22 mouse cellular contexts compared by ENCODE assay signal in genomic region chr12:86071432-86071831, GRCm38 (mm10). TPM values are rescaled to one million over a fixed set of nuclear protein-coding genes. Genes with fewer than 3 reads are reported as not detected.
DNase-seq lines count a peak whose midpoint lies in the region; ATAC-seq and TF ChIP-seq lines count a peak whose summit lies in the region.
"Had no signal": no experiment of that assay in that cellular context is flagged by ENCODE, and none has a peak within 500 bp of the region (broad histone marks: within the 10 kb centered on the region; RNA-seq: fewer than 3 reads in every experiment).

No protein-coding gene starts in this region.

- H3K4me1 ChIP-seq in hindbrain, postnatal 0 days (ENCODE audit: insufficient read depth, low read length): peaks cover 9% of the 10 kb centered on the region; the same call in 1 of the 2 replicates
- H3K4me1 ChIP-seq in hindbrain, embryonic 11.5 days (replicated peaks; ENCODE audit: control insufficient read depth, insufficient read depth, low read length): no peaks in the 10 kb centered on the region
- H3K4me1 ChIP-seq in forebrain, embryonic 14.5 days (ENCODE audit: control insufficient read depth, insufficient read depth, low read length): peaks cover 5% of the 10 kb centered on the region; the same call in 1 of the 2 replicates
- H3K4me1 ChIP-seq in embryonic facial prominence, embryonic 10.5 days: peaks cover 20% of the 10 kb centered on the region

- TF ChIP-seq POLR2A in myocyte (IDR thresholded peaks at IDR 0.05; ENCODE audit: insufficient read length, low read depth): no peak

- H3K79me2 ChIP-seq in myocyte (ENCODE audit: control insufficient read depth, insufficient read depth): peaks cover 60% of the 10 kb centered on the region

- H3K4me3 ChIP-seq in hindbrain, postnatal 0 days (ENCODE audit: low read length): no peak overlapping the region
- H3K4me3 ChIP-seq in hindbrain, embryonic 11.5 days (ENCODE audit: low read depth, low read length): no peak overlapping the region
- no peak overlapping the region for H3K4me3 ChIP-seq in forebrain, embryonic 14.5 days (ENCODE audit: low read depth, low read length)
- H3K4me3 ChIP-seq in myocyte: no peak overlapping the region
- no peak overlapping the region for H3K4me3 ChIP-seq in embryonic facial prominence, embryonic 10.5 days
- H3K4me3 ChIP-seq: embryonic facial prominence, embryonic 12.5 days; erythroblast, embryonic 14.5 days; heart, embryonic 15.5 days had no signal

- WGBS in hindbrain, postnatal 0 days: 39% methylated on average over 6 of the region's 6 CpGs
- WGBS in hindbrain, embryonic 11.5 days: 86% methylated on average over 6 of the region's 6 CpGs
- WGBS in forebrain, embryonic 14.5 days: 16% methylated on average over 6 of the region's 6 CpGs
- 90% methylated on average over 6 of the region's 6 CpGs for WGBS in embryonic facial prominence, embryonic 10.5 days

- H3K4me2 ChIP-seq in hindbrain, postnatal 0 days (ENCODE audit: low read depth, low read length): no peak overlapping the region
- no peak overlapping the region for H3K4me2 ChIP-seq in hindbrain, embryonic 11.5 days (replicated peaks; ENCODE audit: low read depth, low read length)
- H3K4me2 ChIP-seq in forebrain, embryonic 14.5 days (ENCODE audit: low read length): no peak overlapping the region
- peak overlapping the region; percentile 13 for H3K4me2 ChIP-seq in myocyte (ENCODE audit: low read depth)
- H3K4me2 ChIP-seq: embryonic facial prominence, embryonic 12.5 days; heart, embryonic 15.5 days had no signal

- DNase-seq in hindbrain, postnatal 0 days (ENCODE audit: low spot score): peak; percentile 22
- DNase-seq in hindbrain, embryonic 11.5 days (ENCODE audit: low spot score): no peak
- DNase-seq in brain, adult 2 months (ENCODE audit: low read depth, low spot score): peak; percentile 72
- DNase-seq in forebrain, embryonic 14.5 days (ENCODE audit: low spot score): peak; percentile 93
- no peak for DNase-seq in embryonic facial prominence, embryonic 10.5 days (ENCODE audit: low spot score)
- no peak for DNase-seq in adipocyte (ENCODE audit: low spot score)
- DNase-seq: cerebellum, adult 9-11 months; gastrocnemius, postnatal 36 days; heart, postnatal 4 days; kidney, adult 2 months; kidney, postnatal 10 days; left cerebral cortex, postnatal 4 days; liver, postnatal 0 days; lung, postnatal 10 days; thymus, postnatal 36 days had no signal

- no peak overlapping the region for H3K9ac ChIP-seq in hindbrain, postnatal 0 days (replicated peaks; ENCODE audit: low read length)
- no peak overlapping the region for H3K9ac ChIP-seq in hindbrain, embryonic 11.5 days (ENCODE audit: low read depth, low read length)
- no peak overlapping the region for H3K9ac ChIP-seq in forebrain, embryonic 14.5 days (ENCODE audit: low read length)
- H3K9ac ChIP-seq: embryonic facial prominence, embryonic 12.5 days; heart, embryonic 15.5 days; liver, postnatal 0 days had no signal

- ATAC-seq in hindbrain, postnatal 0 days: no peak
- ATAC-seq in hindbrain, embryonic 11.5 days (ENCODE audit: low FRiP score): no peak
- ATAC-seq in forebrain, embryonic 14.5 days: peak; percentile 94
- ATAC-seq: liver, postnatal 0 days; midbrain, embryonic 16.5 days had no signal

- no peaks in the 10 kb centered on the region for H3K36me3 ChIP-seq in hindbrain, postnatal 0 days (ENCODE audit: insufficient read depth, low read length)
- H3K36me3 ChIP-seq in hindbrain, embryonic 11.5 days (ENCODE audit: control insufficient read depth, insufficient read depth, low read length): no peaks in the 10 kb centered on the region
- H3K36me3 ChIP-seq in forebrain, embryonic 14.5 days (ENCODE audit: control insufficient read depth, insufficient read depth, low read length): no peaks in the 10 kb centered on the region
- peaks cover 24% of the 10 kb centered on the region for H3K36me3 ChIP-seq in myocyte (ENCODE audit: control insufficient read depth, insufficient read depth)
- peaks cover 27% of the 10 kb centered on the region for H3K36me3 ChIP-seq in embryonic facial prominence, embryonic 10.5 days (replicated peaks)

- no peaks in the 10 kb centered on the region for H3K9me3 ChIP-seq in hindbrain, postnatal 0 days (ENCODE audit: low read length)
- H3K9me3 ChIP-seq in hindbrain, embryonic 11.5 days (ENCODE audit: control insufficient read depth, low read length): no peaks in the 10 kb centered on the region
- H3K9me3 ChIP-seq in forebrain, embryonic 14.5 days (replicated peaks; ENCODE audit: control insufficient read depth, low read length): no peaks in the 10 kb centered on the region
- H3K9me3 ChIP-seq in embryonic facial prominence, embryonic 10.5 days: no peaks in the 10 kb centered on the region
- H3K9me3 ChIP-seq: embryonic facial prominence, embryonic 12.5 days; heart, embryonic 15.5 days had no signal

- no peaks in the 10 kb centered on the region for H3K27me3 ChIP-seq in hindbrain, postnatal 0 days (ENCODE audit: insufficient read depth, low read length)
- H3K27me3 ChIP-seq in hindbrain, embryonic 11.5 days (ENCODE audit: control insufficient read depth, insufficient read depth, low read length): 0 out of 2 replicates have a peak, but pooled peaks cover 2% of the 10 kb centered on the region
- H3K27me3 ChIP-seq in forebrain, embryonic 14.5 days (replicated peaks; ENCODE audit: control insufficient read depth, insufficient read depth, low read length): no peaks in the 10 kb centered on the region
- H3K27me3 ChIP-seq in myocyte (ENCODE audit: control insufficient read depth, insufficient read depth, insufficient read length): no peaks in the 10 kb centered on the region
- H3K27me3 ChIP-seq in embryonic facial prominence, embryonic 10.5 days (replicated peaks; ENCODE audit: low read depth, poor library complexity, severe bottlenecking): peaks cover 18% of the 10 kb centered on the region
- H3K27me3 ChIP-seq: CH12.LX; embryonic facial prominence, embryonic 12.5 days; heart, embryonic 15.5 days had no signal

- H3ac ChIP-seq in myocyte (ENCODE audit: control insufficient read depth, insufficient read length): no peak overlapping the region

- no peak for TF ChIP-seq CTCF in hindbrain, postnatal 0 days (IDR thresholded peaks at IDR 0.05; ENCODE audit: low read depth)

- H3K27ac ChIP-seq in hindbrain, postnatal 0 days: no peak overlapping the region
- H3K27ac ChIP-seq in hindbrain, embryonic 11.5 days (ENCODE audit: low read depth, low read length): no peak overlapping the region
- peak overlapping the region; percentile 34; the same call in 1 of the 2 replicates for H3K27ac ChIP-seq in forebrain, embryonic 14.5 days (ENCODE audit: low read depth, low read length)
- no peak overlapping the region for H3K27ac ChIP-seq in embryonic facial prominence, embryonic 10.5 days (replicated peaks)
- H3K27ac ChIP-seq: embryonic facial prominence, embryonic 12.5 days; heart, embryonic 15.5 days had no signal

TF ChIP-seq in myocyte, 11 proteins besides CTCF, POLR2A, EP300 and RAD21:
- TF ChIP-seq CEBPB (IDR thresholded peaks at IDR 0.05; ENCODE audit: insufficient read depth, poor library complexity, severe bottlenecking) (no peak), TCF12 (IDR thresholded peaks at IDR 0.05; ENCODE audit: insufficient read depth, poor library complexity, severe bottlenecking) (no peak), MYOG (IDR thresholded peaks at IDR 0.05; ENCODE audit: control insufficient read depth in 1 of 3, insufficient read depth in 1 of 3, insufficient read length in 2 of 3, low read depth in 2 of 3) (no peak), MYOD1 (IDR thresholded peaks at IDR 0.05; ENCODE audit: control insufficient read depth in 1 of 3, insufficient read length in 2 of 3, low read depth in 2 of 3) (no peak), E2F4 (IDR thresholded peaks at IDR 0.05; ENCODE audit: insufficient read depth) (no peak), SRF (IDR thresholded peaks at IDR 0.05; ENCODE audit: control insufficient read depth, insufficient read length, low read depth) (no peak), REST (IDR thresholded peaks at IDR 0.05; ENCODE audit: insufficient read depth, insufficient read length) (no peak), TCF3 (IDR thresholded peaks at IDR 0.05; ENCODE audit: insufficient read length, low read depth) (no peak)
TF ChIP-seq in myocyte: peak in this region for 0.

RNA-seq across cellular contexts. Expression of gene Tgfb3, which starts 7.4 kb away (rescaled TPM):
- 4.0 and 5.9 TPM in 2 replicates for total RNA-seq in hindbrain, postnatal 0 days (2014; rRNA removed)
- 4.4 and 4.5 TPM in 2 replicates for polyA plus RNA-seq in hindbrain, postnatal 0 days (2015; fragmentation: Nextera tagmentation; extraction: Ambion mirVana)
- polyA plus RNA-seq in hindbrain, embryonic 11.5 days (2014; fragmentation: Nextera tagmentation; extraction: Ambion mirVana): 5.7 and 6.0 TPM in 2 replicates
- 4.0 and 5.1 TPM in 2 replicates for polyA plus RNA-seq in forebrain, embryonic 14.5 days (2014; fragmentation: Nextera tagmentation; extraction: Ambion mirVana)
- polyA plus RNA-seq in myocyte (2012; fragmentation: generic; extraction: Trizol): 79.2 TPM
- polyA plus RNA-seq in embryonic facial prominence, embryonic 10.5 days (2016; fragmentation: Nextera tagmentation; extraction: Ambion mirVana): 10.7 and 14.4 TPM in 2 replicates
- total RNA-seq: megakaryocyte, adult 5-6 weeks had no signal
- polyA plus RNA-seq: erythroblast, embryonic 14.5 days had no signal

RNA-seq across cellular contexts. Expression of gene Ift43, which starts 10.9 kb away (rescaled TPM):
- 14.4 and 22.4 TPM in 2 replicates for total RNA-seq in hindbrain, postnatal 0 days (2014; rRNA removed)
- 39.1 and 41.5 TPM in 2 replicates for polyA plus RNA-seq in hindbrain, postnatal 0 days (2015; fragmentation: Nextera tagmentation; extraction: Ambion mirVana)
- 93.8 and 102 TPM in 2 replicates for polyA plus RNA-seq in hindbrain, embryonic 11.5 days (2014; fragmentation: Nextera tagmentation; extraction: Ambion mirVana)
- polyA plus RNA-seq in forebrain, embryonic 14.5 days (2014; fragmentation: Nextera tagmentation; extraction: Ambion mirVana): 73.7 and 82.0 TPM in 2 replicates
- 93.4 TPM for polyA plus RNA-seq in myocyte (2012; fragmentation: generic; extraction: Trizol)
- 62.4 and 64.8 TPM in 2 replicates for polyA plus RNA-seq in embryonic facial prominence, embryonic 10.5 days (2016; fragmentation: Nextera tagmentation; extraction: Ambion mirVana)
- polyA plus RNA-seq: erythroblast, embryonic 14.5 days had no signal

Comparison
In these comparisons a context has a peak if more than half of its experiments do, and no peak if none do; other contexts are left out.
1. DNase-seq: peak in hindbrain, postnatal 0 days (single experiment), brain, adult 2 months (single experiment) and forebrain, embryonic 14.5 days (single experiment); none in hindbrain, embryonic 11.5 days (single experiment), embryonic facial prominence, embryonic 10.5 days (single experiment) and adipocyte (single experiment).